Mouse (Mus musculus): ENCODE measurements around the gene Pigq.
A peak's percentile ranks its signal among the peaks of the same experiment; 100 is the strongest.

Pigq gene

DNA sequence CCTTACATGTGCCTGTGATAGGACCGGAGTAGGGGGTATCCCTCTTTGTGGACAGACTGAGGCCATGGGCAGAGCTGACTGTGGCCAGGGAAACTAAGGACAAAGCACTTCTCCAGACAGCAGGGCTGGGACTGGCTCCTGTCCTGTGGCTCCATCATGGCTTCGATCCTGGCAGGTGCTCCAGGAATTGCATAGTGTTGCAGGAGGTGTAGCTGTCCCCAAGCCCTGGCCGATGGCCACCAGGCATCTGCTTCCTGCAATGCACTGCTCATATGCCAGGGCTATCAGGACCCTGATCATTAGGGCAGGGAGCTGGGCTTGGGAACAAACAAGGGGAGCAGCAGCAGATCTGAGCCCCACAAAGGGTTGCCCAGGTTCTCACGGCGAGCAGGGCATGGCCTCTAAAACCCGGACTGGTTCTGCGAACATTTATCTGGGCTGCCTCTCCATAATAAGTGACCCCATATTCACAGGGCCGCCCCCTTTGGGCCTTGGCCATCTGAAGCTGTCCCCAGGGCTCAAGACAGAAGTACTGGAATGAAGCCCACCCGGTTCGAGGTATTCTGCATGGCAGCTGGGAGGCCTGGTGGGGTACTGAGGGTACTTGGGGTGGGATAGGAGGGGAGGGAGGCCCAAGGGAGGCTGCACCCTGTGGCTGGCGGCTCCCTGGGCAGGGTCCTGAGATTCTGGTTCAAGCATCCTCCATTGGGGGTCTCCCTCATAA is 14.2 kb upstream of the Pigq start:
- DNase-seq (ENCODE audit: low read depth, low spot score), result no peak

DNA sequence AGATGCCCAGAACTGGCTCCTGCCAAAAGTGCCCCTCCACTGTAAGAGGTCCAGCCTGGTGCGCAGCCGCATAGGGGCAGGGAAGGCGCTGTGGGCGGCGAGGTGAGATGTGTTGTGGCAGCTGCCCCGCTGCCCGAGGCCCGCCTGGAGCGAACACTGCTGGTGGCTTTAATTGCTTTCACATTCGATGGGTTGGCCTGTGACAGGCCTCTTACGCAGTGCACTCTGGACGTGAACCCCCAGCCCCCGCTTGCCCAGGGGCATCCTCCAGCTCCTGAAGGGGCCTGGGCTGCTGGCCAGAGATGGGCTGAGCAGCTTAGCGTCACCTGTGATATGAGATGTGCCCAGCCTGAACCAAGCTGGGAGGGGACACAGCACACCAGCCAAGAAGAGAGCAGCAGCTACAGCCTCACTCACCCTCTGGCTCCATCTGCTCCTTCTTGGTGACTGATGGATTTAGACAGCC is 12.9 kb upstream of the Pigq start:
- no peak for DNase-seq (ENCODE audit: low read depth, low spot score)

DNA sequence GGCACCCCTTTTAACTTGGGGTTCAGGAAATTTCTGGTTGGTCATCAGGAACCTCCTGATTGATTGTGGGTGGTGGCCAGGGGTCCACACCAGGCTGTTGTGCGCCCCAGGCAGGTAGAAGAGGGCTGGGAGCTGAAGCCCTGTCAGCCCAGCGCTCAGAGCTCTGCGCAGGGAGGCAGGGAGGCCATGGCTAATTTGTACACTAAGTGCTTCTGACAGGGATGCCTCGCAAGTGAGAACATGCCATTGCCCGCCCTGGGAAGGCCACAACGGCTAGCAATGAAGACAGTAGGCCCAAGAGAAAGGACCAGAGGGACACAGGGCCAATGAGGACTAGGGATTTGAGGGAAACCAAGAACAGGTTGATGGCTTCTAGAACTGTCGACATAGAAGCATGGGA is 11.9 kb upstream of the Pigq start:
- no peak for DNase-seq (ENCODE audit: low read depth, low spot score)

DNA sequence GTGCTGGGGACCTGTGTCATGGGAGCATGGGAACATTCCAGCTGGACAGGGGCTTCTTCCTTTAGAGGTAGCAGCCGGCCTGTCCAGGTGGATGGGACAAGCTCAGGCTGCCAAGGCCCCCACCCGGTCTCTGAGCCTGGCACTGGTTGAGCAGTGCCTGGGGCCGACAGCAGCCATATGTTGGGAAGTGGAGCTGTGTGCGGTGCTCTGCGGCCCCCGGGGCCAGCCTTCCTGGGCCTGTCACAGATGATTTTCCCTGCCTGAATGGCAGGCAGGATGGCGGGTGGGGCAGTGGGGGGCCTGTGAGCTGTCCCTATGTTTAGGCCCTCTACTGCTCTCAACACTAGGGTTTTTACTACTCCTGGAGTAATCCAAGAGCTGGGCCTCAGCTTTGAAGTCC is 11.5 kb upstream of the Pigq start:
- DNase-seq (ENCODE audit: low read depth, low spot score), result no peak

DNA sequence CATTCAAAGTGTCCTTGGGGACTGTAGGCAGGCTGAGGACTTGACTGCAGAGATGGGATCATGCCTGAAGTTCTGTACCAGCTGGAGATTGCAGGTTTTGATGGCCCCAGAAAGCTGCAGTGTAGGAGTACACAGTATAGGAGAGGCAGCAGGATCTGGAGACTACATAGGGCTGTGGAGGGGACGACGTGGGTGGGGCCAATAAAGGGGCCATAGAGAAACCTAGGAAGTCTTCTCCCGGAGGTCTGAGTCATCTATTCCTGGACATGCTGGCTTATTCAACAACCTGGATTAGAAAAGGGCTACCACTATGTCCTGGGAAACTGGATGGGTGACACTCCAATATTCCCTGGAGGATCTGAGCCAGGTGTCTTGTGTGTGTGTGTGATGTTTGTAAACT is 11.0 kb upstream of the Pigq start:
- DNase-seq (ENCODE audit: low read depth, low spot score), result no peak

DNA sequence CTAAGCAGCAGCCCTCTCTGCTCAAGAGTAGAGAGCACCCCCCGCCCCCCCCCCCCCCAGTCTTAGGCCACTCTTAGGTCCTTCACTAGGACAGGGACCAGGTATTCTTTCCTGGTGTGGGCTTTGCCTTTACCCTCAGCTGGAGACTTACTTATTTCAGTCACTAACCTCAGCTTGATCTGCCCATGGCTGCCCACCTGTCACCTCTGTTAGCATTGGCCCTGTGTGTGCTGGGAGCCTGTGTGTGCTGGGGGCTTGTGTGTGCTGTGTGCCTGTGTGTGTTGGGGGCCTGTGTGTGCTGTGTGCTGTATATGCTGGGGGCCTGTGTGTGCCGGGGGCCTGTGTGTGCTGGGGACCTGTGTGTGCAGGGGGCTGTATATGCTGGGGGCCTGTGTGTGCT is 9.9 kb upstream of the Pigq start:
- no peak for DNase-seq (ENCODE audit: low read depth, low spot score)

DNA sequence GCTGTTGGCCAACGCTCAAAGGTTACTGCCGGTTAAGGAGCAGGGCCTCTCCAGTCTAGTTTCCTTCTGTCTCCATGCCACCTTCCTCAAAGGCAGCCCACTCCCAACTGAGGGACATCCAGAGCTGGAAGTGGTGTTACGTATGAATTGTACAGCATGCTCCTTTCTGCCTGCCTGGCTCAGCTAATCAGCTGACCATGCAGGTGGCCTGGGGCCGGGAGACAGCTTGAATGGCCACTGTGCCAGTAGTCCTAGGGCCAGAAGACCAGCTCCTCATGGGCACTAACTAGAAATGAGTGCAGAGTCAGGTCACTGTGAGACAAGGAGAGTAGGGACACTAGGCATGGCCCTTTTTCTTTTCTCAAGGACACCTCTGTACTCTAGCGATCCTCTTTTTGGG is 8.4 kb upstream of the Pigq start:
- DNase-seq (ENCODE audit: low read depth, low spot score), result no peak

DNA sequence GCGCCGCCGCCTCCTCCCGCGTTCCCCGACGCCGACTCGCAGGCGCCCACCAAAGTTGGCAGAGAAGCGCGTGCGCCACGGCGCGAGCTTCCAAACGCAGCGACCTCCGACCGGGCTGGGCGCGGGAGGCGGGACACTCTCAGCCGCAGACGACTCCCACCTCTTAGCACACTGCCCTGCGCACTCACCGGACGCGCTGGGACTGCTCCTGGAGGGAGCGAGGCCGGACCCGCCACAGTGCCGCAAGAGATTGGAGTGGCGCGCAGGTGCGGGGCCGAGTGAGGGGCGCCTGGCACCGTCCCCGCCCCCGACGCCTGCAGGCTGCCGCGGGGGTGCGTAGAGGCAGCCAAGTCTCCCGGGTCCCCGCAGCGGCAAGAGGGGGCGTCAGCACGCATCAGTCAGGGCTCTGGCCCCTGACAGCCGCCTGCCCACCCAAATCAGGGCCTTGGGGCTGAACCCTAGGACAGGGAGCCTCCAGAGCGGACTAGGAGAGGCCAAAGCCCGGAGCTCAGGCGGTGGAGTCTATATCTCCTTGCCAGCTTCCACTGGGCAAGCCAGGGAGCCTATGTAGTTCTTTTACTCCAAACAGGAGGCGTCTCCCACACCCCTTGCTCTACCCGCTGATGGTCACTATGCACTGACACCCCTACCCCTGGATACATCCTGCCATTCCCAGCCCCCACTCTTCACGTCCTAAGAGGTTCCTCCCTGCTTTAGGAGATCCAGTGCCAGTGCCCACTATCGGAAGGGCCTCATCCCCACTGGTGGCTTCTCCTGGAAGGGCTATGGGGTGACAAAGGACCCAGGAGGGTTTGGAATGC is 7.3 kb upstream of the Pigq start, which contains the start of gene A930017K11Rik:
Gene A930017K11Rik, minus strand, starts transcription at position 763 of the 821 bp plus-strand sequence.
- peak; percentile 19 for DNase-seq (ENCODE audit: low read depth, low spot score)

DNA sequence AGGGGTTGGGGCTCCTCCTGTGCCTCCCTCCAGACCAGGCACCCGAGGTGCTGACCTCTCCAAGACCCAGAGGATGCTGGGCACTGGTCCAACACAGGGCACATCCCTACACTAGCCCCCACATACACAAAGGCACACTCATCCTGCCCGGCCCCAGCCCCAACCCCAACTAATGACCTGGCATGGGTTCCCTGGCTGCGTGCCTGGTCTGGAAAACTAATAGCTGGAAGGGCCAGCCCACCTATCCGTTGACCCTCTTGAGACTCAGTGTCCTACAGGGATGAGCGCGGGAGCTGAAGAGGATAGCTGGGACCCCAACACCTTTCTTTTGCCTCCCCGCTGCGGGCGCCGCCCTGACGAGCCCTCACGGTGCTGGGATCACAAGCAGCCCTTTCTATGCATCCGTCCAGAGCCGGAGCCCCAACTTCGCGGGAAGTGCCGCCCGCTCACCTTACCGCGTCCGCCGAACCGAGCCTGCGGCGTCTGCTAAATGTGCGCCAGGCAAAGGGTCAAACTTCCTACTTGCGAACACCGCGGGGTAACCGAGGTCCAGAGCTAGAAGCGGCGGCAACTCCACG is 6.6 kb upstream of the Pigq start:
- DNase-seq (ENCODE audit: low read depth, low spot score), result no peak

DNA sequence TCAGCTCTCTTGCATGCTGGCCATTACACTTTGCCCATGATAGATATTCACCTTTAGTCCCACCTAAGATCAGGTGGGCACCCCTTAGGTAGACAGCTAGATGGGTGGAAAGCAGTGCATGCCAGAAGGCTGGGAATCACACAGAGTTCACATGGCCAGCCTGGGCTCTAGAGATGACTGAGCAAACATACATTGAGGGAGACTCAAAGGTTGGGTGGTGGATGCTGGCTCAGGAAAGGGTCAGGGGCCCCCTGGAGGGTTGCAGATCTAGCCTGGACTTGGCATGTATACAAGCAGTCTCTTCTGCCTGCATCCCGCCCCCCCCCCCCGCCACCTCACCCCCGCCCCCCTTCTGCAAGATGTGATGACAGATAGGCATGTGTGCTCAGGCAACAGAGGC is 6.0 kb upstream of the Pigq start:
- DNase-seq (ENCODE audit: low read depth, low spot score), result no peak

DNA sequence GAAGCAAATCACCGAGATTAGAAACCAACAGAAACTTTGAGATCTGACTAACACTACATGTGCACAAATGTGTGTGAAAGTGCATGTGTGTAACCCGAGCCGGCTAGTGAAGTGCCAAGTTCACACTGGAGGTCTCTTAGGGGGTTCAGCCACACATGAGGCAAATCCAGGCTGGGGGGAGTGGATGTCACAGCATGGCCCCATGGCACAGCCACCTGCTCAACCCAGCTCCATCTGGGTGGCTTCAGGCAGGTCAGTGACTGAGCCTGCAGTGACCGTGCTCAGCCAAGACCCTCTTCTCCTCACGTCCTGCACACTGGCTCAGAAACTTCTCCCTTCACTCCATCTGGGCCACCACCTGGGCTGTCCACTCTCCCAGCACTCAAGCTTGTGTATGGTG is 5.2 kb upstream of the Pigq start:
- DNase-seq (ENCODE audit: low read depth, low spot score), result no peak

DNA sequence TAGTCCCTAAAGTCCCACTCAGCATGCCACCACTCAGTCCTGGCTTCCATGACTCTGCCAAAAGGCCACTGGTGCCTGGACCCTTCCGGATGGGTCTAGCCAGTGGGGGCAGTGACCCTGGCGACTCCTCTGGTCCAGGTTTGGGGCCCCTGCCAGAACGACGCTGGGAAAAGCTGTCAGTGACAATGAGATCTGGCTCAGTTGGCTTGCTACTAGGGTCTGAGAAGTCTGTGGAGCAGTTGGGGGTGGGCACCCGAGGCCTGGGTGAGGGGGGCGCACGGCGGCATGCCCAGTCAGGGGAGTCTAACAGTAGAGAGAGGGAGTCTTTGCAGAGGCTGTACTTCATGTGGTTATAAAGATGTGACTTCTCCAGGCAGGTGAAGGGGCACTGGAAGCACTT is 3.3 kb upstream of the Pigq start:
- DNase-seq (ENCODE audit: low read depth, low spot score), result no peak

DNA sequence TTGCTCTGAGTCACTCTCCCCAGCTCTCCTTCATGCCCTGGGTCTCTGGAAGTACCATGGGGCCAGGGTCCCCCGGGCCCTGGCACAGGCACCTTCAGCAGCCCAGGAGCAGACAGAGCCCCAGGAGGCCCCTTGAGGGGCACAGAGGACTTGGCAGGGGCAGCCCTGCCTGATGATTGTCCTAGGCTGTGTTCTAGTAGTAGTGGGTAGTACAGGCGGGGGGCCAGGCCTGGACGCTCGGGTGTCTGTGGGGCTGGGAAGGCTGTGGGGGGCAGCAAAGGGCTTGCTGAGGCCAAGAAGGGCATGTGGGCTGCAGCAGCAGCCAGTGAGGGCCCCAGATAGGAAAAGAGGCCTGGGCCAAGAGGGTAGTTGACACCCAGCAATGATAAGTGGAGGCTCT is 2.8 kb upstream of the Pigq start:
- DNase-seq (ENCODE audit: low read depth, low spot score), result no peak

DNA sequence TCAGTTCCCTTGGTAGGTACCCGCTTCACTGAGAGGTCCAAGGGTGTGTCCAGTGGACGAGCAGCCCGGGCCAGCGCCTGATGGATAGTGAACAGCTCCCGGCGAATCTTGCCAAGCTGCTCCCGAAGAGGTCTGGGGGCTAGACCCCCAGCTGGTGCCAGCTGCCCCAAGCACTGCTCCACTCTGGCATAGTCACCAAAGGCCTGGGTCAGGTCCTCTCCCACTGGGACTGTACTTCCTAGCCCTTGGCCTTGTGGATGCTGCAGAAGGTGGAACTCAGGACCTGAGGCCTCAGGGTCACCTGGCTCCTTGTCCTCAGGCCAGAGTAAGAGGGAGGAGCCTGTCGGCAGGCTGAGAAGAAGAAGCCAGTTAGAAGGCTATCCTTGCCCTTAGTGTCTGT is 2.2 kb upstream of the Pigq start:
- no peak for DNase-seq (ENCODE audit: low read depth, low spot score)

DNA sequence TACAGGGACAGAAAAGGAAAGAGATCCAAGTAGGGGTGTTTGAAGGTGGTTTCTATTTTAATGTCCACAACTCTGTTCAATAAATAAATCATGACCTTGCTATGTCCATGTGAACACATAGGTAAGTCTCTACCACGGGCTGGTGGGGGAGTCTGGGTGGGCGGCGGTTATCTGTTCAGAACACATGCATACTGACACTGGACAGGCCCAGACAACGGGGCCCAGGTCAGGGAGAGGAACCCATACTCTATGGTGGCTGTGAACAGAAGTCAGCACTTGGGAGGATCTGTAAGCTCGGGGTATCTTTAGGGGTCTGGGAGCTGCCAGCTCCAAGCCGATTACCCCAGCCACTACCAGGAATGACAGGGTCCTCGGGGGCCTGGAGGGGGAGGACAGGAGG is 1.6 kb upstream of the Pigq start:
- no peak for DNase-seq (ENCODE audit: low read depth, low spot score)

DNA sequence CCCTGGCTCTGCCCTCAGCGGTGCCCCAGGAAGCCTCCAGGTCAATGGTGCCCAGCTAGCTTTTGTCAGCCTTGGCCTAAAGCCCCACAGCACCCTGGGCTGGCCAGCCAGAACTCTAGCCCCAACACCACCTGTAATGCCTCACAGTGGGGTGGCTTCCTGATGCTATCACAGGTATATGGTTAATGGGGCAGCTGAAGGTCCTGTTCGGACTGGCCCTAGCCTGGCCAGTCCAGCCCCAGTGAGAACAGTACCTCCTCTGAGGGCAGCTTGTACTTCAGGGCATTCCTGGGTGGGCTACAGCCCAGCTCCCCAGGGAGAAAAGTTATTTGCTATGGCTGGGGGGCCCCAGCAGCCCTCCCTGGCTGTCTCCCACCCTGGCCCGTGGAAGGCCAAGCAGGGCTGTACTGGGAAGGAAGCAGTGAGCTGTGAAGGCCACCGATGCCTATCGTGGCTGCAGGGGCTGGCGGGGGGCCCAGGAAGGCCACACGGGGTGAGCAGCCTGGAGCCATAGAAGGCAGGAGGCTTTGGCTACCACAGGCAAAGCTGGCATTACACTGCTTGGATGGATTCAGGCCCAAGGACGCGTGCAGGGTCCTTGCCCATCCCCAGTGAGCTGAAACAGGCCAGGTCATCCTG is 900 bp upstream of the Pigq start:
- DNase-seq (ENCODE audit: low read depth, low spot score), result no peak

DNA sequence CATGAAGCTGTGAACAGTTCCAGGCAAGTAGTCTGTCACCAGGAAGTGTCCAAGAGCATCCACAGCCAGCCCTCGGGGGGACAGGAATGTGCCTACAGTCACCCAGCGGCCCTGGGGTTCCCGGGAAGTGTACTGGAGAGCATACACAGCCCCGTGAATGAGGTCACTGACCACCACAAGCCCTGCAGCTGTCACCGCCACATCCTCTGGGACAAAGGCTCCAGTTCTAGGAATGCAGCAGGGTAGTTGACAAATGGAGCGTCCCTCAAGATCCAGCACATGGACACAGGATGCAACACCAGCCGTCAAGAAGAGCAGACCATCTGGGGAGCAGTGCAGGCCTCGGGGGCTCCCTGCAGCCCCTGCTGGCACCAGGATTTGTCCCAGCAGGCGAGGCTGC is 967 bp downstream of the Pigq start:
- no peak for DNase-seq (ENCODE audit: low read depth, low spot score)

DNA sequence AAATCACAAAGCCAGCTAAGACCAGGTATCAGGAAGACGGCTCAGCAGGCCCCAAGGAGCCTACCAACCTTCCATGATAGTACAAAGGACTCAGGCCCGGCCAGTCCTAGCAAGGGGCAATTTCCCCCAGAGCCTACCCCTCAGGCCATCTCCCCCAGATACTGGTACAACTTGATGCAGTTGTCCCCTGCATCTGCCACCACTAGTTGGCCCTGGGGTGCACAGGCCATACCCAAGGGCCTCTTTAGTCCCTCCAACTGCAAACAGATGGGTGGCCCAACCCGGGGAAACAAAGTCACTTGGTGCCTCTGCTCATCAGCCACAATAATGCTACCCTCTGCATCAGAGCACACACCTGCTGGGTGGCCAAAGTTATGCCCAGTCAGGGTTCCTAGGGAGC is 1.5 kb downstream of the Pigq start:
- DNase-seq (ENCODE audit: low read depth, low spot score), result no peak

DNA sequence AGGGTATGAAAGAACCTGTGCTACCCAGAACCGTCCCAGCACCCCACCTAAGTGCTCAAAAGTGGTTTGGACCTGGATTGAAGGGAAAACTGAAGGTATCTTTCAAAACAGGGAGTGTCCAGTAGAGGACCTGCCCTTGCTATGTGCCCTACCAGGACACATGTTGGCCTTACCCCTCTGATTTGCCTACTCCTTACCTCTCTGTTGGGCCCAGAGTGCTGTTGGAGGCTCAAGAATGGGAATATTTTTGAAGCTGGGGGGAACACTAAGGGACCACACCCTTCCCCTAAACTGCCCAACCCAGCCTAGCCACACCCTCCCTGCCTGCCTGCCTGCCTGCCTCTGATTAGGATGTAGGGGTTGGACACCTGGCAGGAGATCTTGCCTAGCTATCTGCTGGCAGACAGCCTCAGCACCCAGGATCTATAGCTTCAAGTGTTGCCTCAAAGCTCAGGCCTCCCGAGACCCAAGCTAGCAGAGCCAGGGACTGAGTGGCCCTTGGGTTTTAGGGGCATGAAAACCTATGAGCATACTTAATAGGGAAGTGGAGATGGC is 2.1 kb downstream of the Pigq start:
- no peak for DNase-seq (ENCODE audit: low read depth, low spot score)

DNA sequence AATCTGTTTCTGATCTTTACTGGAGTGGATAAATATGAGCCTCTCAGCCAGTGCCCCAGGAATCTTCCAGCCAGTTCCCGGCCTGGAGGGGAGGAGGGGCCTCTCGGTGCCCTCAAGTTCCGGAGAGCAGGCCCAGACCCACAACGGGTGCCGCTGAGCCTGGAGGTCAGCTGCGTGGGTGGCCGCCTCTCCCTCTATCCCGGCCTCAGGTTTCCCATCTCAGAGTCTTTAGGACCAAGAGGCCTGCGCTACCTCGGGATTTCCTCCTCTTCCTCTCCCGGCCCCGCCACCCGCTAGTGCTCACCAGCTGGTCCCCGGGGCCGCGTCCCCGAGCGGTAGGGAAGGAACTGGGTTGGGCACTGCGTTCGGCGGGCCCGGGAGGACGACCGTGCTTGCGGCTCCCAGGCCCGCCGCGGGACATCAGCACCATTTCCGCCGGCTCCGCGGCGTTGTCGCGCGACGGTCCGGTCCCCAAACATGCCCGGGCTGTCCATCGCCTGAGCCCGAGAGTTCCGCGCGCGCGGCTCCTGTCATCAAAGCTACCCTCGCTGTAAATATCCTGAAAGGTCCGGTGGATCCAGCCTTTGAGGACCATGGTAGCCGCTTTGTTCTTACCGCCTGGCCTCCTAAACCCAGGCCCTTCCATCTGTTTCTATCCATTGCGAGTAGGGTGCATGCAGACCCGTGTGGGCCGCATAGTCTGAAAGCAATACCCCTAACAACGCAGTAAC is 3.1 kb downstream of the Pigq start:
- peak; percentile 71 for DNase-seq (ENCODE audit: low read depth, low spot score)

DNA sequence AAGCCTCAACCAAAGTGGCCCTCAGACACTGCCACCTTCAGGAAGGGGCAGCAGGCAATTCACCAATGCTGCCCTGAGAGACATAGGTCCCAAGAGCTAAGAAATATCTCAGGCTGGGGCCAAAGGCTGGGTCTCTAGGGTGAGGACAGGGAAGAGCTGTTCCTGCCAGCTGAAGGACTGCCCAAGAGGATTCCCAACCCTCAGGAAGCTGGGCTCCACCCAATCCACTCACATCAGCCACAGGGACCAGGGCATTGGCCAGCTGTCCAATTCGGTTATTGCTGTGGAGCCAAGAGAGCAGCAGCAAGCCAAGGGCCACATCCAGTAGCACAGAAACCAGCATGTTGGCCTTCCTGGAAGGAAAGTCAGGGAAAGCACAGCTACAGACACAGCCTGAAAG is 10.2 kb downstream of the Pigq start:
- DNase-seq (ENCODE audit: low read depth, low spot score), result no peak

Data from mesoderm, embryonic 11.5 days (tissue).